Mouse (Mus musculus): ENCODE measurements around the gene Man1a2.

GRCm38 (mm10) chr3:100636255-100636654 is 49.0 kb downstream of the Man1a2 start:
- TF ChIP-seq POLR2A (IDR thresholded peaks at IDR 0.05; ENCODE audit: borderline replicate concordance, extremely low read depth, low read depth, low read length) (no peak), CTCF (IDR thresholded peaks at IDR 0.05; ENCODE audit: insufficient read depth, low read length) (no peak)
